ENCODE assay signal across 27 mouse cellular contexts in genomic region chr5:32781596-32781995, GRCm38 (mm10). TPM values are rescaled to one million over a fixed set of nuclear protein-coding genes. Genes with fewer than 3 reads are reported as not detected.
"Had no signal": no experiment of that assay in that cellular context is flagged by ENCODE, and none has a peak within 500 bp of the region (broad histone marks: within the 10 kb centered on the region; RNA-seq: fewer than 3 reads in every experiment).

No protein-coding gene starts in this region.

- ATAC-seq: liver, postnatal 0 days; lung, postnatal 0 days; midbrain, embryonic 16.5 days had no signal

- H3K9ac ChIP-seq: liver, embryonic 15.5 days; liver, postnatal 0 days; lung, embryonic 15.5 days; midbrain, embryonic 12.5 days; neural tube, embryonic 13.5 days; neural tube, embryonic 15.5 days; stomach, embryonic 15.5 days had no signal

- H3K27ac ChIP-seq: liver, embryonic 15.5 days; lung, embryonic 15.5 days; midbrain, embryonic 10.5 days; midbrain, embryonic 12.5 days; neural tube, embryonic 13.5 days; neural tube, embryonic 15.5 days; stomach, embryonic 15.5 days; stomach, postnatal 0 days had no signal

- DNase-seq: liver, postnatal 0 days; lung, adult 2 months; lung, postnatal 14 days; lung, postnatal 4 days; midbrain, embryonic 14.5 days; retina, postnatal 1 day; right cerebral cortex, adult 18-20 months; right cerebral cortex, postnatal 25 days; right cerebral cortex, postnatal 4 days; spleen, adult 18-20 months; thymus, adult 2 months; thymus, postnatal 25 days; thymus, postnatal 4 days had no signal

- H3K27me3 ChIP-seq: liver, embryonic 15.5 days; lung, embryonic 15.5 days; megakaryocyte, embryonic 14.5 days; midbrain, embryonic 12.5 days; neural tube, embryonic 13.5 days; neural tube, embryonic 15.5 days; stomach, embryonic 15.5 days had no signal

- H3K9me3 ChIP-seq: liver, embryonic 15.5 days; lung, embryonic 15.5 days; megakaryocyte, embryonic 14.5 days; midbrain, embryonic 10.5 days; midbrain, embryonic 12.5 days; neural tube, embryonic 13.5 days; neural tube, embryonic 15.5 days; stomach, embryonic 15.5 days had no signal

- H3K36me3 ChIP-seq: liver, embryonic 15.5 days; lung, embryonic 15.5 days; midbrain, embryonic 12.5 days; stomach, embryonic 15.5 days had no signal

- H3K4me3 ChIP-seq: liver, embryonic 15.5 days; lung, embryonic 15.5 days; megakaryocyte, embryonic 14.5 days; midbrain, embryonic 10.5 days; midbrain, embryonic 12.5 days; myocyte; neural tube, embryonic 13.5 days; neural tube, embryonic 15.5 days; stomach, embryonic 15.5 days had no signal

- H3K4me1 ChIP-seq: stomach, embryonic 15.5 days had no signal

RNA-seq across cellular contexts. Expression of gene Gm20671, which starts 45.3 kb away (rescaled TPM):
- polyA plus RNA-seq: liver, embryonic 15.5 days; liver, postnatal 0 days; lung, embryonic 15.5 days; lung, postnatal 0 days; midbrain, embryonic 10.5 days; midbrain, embryonic 12.5 days; midbrain, embryonic 14.5 days; midbrain, embryonic 16.5 days; myocyte; neural tube, embryonic 11.5 days; neural tube, embryonic 13.5 days; neural tube, embryonic 15.5 days; stomach, embryonic 15.5 days; stomach, postnatal 0 days; urinary bladder, adult 2 months had no signal
